Mouse (Mus musculus): ENCODE measurements around the gene Gxylt2.

Gene Gxylt2

DNA sequence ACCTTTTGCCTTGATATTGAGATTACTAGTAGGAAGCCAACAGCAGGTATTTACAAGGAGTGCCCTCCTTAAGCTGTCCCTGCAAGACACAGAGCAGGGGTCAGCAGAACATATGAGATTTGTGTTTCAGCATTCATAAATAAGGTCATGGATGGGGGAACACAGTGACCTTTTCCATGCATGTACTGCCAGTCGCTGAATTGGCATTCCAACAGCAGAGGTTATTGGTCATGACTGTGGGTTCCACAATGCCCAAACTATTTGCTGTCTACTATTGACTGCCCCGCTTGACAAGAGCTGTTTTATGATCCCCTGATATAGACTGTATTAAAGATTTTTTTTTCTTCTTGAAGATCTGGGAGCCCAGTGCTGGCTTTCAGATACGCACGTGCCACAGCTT lies 95.2 kb downstream of the Gxylt2 start:
- no peak for DNase-seq (ENCODE audit: low read depth, low spot score)

DNA sequence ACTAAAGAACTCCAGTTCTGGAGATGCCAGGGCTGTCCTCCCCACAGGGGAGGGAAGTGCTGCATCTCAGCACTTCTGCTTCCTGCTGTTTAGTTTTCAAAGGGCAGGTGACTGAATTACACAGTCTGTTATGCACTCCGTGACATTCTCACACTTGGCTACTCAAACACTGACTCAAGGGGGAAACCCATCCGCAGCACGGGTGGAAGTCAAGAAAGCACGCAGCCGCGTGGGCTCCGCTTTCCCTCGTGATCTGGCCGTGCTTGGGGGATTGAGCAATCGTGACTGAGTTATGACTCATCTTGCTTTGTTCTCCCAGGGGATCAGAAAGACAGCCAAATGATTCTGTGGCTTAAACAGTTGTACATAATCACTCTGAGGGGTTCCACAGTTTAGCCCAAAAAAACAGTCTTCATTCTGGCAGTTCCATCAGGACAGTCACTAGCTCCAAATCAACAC lies 96.0 kb downstream of the Gxylt2 start:
- peak; percentile 87 for DNase-seq (ENCODE audit: low read depth, low spot score)

DNA sequence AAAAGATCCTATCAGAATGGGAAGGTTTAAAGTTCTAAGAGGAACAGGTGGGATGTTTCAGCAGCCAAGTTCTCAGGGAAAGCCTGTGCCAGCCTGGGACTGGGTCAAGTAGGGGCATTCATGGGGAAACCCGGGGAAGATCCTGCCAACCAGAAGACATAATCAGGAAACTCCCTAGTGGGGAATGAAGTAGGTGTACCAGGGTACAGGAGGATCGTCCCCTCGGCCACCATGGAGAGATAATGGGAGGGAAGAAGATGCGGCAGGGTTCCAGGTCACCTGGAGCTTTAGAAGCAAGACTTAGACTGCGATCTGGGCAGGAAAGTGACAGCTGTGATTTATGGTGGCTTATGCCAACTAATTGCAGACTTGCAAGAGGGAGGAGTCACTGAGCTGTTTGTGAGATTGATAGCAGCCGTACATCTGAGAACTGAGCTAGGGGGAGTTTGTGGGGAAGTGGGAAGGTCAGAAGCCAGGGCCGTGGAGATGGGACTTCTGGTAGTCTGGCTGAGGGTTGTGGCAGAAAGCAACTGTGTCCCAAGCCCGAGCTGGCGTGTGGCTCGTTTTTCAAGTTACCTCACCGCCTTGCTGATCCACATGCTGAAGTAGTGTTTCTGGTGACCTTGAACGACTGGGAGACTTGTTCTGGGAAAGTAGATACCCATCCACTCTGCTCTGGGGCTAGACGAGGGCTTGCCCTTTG lies 98.0 kb downstream of the Gxylt2 start:
- DNase-seq (ENCODE audit: low read depth, low spot score): no peak

DNA sequence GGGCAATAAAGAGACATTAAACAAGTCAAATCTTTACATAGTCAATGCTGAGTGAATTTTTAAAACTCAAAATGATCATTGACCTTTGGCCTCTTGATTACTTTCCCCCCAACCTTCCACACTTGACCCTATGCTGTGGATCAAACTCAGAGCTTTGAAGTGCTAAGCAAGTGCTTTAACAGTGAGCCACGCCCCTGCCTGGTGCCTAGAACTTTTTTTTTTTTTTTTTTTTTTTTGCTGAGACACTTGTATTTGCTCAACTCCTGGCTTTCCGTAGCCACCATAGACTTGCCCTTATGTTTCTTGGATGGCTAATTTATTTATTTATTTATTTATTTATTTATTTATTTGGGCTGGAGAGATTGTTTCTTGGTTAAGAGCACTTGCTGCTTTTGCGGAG lies 98.7 kb downstream of the Gxylt2 start:
- DNase-seq (ENCODE audit: low read depth, low spot score): no peak

DNA sequence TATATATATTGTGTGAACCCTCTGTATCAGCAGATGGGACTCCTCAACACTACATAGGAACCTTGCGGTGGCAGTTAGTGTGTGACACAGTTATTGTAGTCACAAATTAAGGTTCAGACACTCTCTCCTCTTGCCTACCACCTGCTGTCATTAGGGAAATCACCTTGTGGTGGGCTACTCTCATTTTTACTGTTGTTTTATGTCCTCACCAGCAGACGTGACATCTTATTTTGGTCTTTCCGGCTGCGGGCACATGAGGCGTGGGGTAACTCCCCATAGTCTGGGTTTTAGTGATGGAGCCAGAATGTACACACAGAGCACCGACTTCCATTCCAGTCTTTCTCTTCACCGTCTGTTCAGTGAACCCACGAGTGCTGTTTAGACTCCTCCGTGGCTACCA lies 102.7 kb downstream of the Gxylt2 start:
- no peak for DNase-seq (ENCODE audit: low read depth, low spot score)

DNA sequence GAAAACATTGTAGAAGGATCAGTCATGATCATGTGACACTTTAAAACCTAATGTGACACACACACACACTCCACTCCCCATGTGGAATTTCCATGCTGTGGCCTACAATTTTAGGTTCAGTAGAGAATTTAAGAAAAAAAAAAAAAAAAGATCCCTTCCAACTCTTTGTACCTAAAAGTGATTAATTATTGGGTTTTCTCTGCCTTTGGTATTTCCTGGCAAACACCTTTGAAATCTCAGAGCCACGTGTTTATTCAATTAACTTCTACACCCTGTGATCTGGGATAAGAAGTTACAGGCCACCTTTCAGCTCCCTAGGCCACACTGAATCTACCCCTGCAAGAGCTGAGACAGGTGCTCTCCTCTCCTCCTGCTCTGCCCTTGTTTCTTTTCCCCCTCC lies 103.2 kb downstream of the Gxylt2 start:
- DNase-seq (ENCODE audit: low read depth, low spot score): no peak

DNA sequence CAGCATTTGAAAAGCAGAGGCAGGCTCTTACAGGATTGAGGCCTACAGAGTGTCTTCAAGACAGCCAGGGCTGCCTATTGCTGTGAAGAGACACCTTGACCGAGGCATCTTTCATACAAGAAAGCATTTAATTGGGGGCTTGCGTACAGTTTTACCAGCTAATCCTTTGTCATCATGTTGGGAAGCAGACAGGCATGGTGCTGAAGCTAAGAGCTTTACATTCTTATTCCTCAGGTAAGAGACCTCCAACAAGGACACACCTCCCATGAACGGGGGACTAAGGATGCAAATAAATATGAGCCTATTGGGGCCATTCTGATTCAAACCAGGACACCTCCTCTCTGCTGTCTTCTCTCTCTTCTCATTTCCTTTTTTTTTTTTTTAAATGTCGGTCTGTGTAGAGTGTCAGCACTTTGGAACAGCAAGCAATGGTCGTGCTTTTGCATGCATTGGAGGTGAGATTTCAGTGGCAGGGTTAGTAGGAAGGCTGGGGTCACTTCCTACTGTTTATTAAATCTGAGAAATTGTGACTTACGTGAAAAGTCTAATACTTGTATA lies 103.8 kb downstream of the Gxylt2 start:
- DNase-seq (ENCODE audit: low read depth, low spot score): no peak

DNA sequence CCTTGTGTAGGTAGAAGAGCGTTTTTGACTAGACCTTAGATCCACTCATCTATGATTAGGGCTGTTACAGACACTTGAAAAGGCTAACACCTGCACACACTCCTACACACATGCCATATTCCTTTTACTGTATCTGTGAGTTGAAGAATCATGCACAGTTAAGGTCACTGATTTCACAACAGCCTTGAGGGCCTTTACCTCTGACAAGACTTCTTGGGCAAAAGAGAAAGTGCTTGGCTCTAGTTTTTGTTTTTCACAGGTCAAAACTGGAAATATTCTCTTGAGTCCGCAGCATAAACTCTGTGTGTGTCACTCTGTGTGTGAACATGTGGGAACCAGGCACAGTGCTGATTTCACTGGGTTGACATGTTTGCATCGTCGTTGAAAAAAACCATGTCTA lies 105.6 kb downstream of the Gxylt2 start:
- no peak for DNase-seq (ENCODE audit: low read depth, low spot score)

DNA sequence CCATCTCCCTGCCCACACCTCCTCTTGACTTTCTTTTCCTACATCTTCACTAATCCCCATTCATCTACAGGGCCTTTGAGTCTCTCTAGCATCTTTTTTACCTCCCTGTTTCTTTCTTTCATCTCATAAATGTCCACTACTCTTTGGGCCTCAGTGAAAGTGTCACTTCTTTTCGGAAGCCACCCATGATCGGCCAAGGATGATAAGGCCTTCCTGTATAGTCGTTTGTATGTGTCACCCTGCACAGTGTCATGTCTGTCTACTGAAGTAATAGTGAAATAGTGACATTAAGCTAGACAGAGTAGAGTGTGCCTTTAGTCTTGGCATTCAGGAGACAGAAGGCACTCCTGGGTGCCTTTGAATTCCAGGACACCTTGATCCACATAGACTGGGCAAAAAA lies 107.2 kb downstream of the Gxylt2 start:
- DNase-seq (ENCODE audit: low read depth, low spot score): no peak

DNA sequence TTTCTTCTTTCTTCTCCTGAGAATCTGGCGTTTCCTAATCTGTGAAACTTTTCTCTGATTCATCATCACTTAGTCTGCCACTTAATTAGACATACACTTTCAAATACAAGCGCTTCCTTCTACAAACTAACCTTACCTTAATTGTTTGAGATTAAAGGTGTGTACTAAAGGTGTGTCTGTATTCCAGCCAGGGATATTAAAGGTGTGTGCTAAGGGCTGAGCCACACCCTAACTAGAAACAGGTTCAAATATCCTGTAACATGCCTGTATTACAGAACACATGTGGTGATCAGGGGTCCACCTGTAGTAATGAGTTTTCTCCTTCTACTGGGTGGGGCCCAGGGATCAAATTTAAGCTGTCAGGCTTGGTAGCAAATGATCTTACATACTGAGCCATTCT lies 116.8 kb downstream of the Gxylt2 start:
- DNase-seq (ENCODE audit: low read depth, low spot score): no peak

DNA sequence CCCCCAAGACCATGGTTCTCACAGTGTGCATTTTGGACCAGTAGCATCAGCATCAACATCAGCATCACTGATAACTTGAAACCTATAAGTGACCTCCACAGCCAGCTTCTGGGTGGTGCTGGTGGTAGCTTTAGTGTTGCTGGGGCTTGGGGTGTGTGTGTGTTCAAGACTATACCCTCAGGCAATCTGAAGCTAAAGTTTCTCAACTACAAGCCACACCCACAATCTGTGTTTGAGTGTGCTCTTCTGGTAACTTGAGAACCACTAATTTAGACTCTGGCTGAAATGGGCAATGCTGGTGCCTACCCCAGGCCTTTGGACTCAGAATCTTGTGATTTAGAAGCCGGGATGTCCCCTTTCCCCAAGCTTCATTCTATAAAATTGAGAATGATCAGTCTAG lies 118.8 kb downstream of the Gxylt2 start:
- DNase-seq (ENCODE audit: low read depth, low spot score): no peak

DNA sequence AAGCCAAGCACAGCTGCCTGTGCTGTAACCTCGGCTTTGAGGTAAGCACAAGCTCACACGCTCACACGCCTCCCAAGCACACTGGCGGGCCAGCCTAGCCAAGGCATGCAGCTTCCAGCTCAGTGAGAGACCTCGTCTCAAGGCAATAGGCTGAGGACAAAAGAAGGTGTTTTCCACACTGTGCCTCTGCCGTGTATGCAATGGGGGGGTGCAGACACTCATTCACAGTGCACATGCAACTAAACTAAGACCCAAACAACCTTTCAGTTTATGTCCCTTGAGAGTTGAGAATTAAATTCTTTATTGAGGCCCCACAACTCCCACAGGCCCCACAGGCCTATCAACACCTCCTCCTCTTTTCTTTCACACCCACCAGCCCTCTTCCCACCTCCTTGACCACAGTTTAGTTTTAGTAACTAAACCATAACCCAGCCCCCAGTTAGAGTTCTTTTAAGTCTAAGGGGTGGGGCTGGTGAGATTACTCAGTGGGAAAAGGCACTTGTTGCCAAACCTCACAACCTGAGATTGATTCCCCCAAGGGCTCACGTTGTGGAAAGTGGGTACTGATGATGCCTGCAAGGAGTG lies 119.9 kb downstream of the Gxylt2 start:
- no peak for DNase-seq (ENCODE audit: low read depth, low spot score)

DNA sequence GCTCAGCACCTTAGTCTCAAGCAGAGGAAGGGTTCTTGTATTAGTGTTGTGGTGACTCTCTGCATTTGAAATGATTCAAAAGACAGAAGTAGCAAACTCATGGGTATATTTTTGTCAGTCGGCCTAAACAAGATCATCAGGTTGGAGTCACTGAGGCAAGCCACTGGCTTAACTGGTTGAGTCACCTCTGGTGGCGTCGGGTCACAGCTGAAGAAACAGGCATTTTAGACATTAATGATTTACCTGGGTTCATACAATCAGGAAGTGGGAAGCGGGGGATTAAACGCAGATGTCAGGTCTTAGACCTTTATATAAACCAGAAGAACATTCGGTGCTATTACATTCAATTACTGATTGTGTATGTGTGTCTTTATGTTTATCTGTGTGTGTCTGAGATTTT lies 121.5 kb downstream of the Gxylt2 start:
- no peak for DNase-seq (ENCODE audit: low read depth, low spot score)

DNA sequence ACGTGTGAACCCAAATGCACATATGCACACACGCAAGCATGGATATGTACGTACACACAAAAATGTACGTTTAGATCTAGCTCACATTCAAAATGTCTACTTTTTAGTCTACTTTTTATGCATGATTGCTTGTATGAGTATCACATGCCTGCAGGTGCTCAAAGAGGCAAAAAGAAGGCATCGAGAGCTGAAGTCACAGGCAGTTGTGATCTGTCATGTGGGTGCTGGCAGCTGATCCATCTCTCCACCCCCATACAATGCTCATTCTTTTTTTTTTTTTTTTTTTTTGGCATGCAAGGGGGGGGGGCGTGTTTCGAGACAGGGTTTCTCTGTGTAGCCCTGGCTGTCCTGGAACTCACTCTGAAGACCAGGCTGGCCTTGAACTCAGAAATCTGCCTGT lies 124.0 kb downstream of the Gxylt2 start:
- no peak for DNase-seq (ENCODE audit: low read depth, low spot score)

DNA sequence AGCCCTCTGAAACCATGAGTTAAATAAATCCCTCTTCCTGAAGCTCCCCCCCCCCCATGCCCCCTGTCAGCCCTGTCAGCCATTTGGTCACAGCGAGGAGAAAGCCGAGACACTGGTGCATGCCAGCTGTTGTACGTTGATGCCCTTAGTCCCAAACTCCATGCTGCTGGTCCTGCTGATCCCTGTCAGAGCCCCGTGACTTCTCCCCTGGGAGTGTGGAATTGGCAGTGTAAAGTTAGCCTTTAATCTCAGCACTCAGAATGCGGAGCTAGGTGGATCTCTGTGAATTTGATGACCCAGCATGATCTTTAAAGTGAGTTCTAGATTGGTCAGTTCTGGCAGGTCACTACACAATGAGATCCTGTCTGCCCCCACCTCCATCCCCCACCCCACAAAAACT lies 125.2 kb downstream of the Gxylt2 start:
- no peak for DNase-seq (ENCODE audit: low read depth, low spot score)

DNA sequence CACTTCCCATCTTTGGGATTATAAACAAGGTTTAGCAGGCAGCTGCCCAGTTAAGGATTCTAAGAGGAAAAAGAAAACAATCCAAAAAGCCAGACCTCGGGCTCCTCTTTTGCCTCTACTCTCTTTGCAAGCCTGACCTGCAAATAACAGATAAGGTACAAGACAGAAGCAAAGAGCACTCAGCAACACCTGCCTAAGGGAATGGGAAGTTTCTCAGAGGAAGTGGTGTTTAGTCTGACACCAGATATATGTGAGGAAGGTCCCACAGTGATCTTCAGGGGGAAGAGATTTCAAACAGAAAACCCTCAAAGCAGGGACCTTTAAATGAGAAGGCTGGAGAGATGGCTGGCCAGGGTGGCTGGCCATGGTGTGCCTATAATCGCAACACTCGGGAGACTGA lies 126.7 kb downstream of the Gxylt2 start:
- DNase-seq (ENCODE audit: low read depth, low spot score): no peak

DNA sequence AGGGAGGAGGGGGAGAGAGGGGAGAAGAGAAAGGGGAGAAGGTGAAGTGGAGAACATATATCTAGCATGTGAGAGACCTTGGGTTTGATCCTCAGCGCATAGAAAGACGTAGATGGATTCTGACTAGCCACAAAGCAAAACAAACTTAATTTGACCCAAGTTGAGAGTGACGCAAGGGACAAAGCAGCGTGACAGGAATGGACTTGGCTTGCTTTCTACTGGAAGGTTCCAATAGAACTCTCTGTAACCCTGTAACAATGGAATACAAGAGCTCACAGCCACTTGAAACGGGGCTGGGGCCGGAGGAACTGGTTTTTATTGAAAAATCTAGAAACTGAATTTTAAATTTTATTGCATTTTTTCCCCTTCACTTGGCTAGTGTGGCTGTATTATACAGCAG lies 127.2 kb downstream of the Gxylt2 start:
- no peak for DNase-seq (ENCODE audit: low read depth, low spot score)

DNA sequence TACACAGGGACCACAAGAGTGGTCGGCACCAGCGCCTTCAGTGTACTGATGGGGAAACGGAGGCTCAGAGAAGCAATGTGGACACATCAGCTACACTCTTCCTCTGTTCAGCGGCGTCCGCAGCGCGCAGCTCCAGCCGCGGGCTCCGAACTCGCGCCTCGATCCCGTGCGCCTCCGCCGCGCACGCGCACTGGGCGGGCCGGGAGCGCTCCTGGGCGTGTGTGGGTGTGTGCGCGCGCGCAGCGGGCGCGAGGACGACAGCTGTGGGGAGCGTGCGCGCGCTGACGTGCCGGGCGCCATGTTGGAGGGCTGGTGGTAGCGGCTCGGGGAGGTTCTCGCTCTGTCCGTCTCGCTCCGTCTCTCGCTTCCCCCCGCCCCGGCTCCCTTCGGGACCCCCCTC lies 128.8 kb downstream of the Gxylt2 start, which contains the start of gene Ppp4r2:
TSS of gene Ppp4r2 (plus strand) at position 268 of the 400 bp plus-strand sequence.
- peak; percentile 96 for DNase-seq (ENCODE audit: low read depth, low spot score)

DNA sequence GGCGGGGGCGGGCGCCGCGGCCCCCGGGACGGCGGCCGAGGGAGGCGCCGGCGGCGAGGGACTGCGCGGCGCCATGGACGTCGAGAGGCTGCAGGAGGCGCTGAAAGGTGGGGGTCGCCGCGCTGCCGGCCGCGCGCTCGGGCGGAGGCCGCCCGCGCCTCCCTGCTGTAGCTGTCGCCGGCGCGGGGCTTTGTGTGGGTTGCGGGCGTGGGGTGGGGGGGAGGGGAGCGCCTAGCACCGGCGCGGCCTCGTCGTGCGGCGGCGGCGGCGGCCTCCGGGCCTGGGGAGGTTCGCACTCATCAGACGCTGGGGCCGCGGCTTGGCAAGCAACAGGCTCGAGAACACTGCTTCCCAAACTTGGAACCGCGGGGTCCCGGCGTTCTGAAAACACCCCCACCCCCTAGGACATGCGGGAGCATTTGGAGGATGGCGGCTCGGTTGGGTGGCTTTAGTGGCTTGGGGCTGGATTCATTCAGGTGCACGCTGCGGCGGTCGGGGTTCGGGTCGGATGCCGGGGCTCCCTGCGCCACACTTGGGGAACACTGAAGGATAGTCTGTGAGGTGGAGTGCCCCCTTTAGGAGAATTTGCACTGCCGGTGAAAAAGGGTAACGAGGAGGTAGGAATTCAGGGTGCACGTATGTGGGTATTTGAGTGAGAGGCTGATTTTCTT lies 129.4 kb downstream of the Gxylt2 start:
- DNase-seq (ENCODE audit: low read depth, low spot score): peak; percentile 74

DNA sequence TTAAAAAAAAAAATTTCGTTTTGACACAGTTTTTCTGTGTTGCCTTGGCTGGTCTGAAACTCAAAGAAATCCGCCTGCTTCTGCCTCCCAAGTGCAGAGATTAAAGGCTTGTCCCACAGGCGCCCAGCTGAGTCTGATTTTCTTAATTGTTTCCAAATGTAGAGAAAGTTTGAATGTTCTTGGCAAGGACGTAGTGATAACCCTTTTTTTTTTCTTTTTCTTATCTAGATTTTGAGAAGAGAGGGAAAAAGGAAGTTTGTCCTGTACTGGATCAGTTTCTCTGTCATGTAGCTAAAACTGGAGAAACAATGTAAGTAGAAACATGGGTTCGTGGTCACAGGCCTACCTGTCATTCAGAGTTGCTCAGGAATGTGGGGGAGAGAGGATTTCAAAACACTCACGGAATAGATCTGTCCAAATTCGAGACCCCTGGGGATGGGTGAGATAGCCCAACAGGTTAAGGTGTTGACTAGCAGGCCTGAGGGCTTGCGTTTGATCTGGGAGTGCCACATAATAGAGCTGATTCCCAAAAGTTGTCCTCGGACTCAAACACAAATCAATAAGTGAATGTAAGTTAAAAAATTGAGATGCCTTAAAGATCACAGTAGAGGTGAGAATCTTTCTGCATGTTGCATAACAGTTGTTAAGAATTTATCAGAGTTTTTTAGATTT lies 130.1 kb downstream of the Gxylt2 start:
- no peak for DNase-seq (ENCODE audit: low read depth, low spot score)

DNA sequence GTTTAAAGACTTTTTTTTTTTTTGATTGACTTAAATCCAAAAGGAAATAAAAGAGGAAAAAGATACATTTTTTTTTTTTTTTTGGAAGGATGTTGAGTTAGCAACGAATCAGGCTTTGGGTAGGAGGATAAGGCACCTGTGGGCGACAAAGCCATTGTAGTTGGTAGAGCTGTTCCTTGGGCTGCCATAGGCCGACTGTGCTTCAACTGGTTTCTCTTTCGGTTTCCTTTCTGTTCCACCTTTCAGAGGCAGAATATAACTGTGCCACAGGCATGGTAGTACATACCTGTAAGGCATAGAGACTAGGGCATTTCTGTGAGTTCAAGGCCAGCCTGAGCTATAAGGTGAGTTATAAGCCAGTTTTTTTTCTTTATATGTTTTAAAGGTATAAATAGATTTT lies 140.5 kb downstream of the Gxylt2 start:
- no peak for DNase-seq (ENCODE audit: low read depth, low spot score)

DNA sequence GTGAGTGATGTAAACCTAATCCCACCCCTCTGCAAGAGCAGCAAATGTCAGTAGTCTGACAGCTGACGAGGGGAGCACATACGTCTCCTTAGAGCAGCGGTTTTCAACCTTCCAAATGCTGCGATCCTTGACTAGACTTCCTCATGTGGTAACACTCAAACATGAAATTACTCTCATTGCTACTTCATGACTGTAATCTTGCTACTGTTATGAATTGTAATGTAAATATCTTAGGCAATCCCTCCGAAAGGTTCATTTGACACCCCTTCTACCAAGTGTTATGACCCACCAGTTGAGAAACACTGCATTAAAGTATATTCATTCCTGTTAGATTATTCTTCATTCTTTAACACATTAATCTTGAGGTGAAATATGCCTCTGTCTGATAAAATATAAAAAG lies 142.7 kb downstream of the Gxylt2 start:
- DNase-seq (ENCODE audit: low read depth, low spot score): no peak
